Comparison of ENCODE assay signal across 18 mouse cellular contexts in genomic region chr5:101742425-101742824, GRCm38 (mm10). TPM values are rescaled to one million over a fixed set of nuclear protein-coding genes. Genes with fewer than 3 reads are reported as not detected.
"Had no signal": no experiment of that assay in that cellular context is flagged by ENCODE, and none has a peak within 500 bp of the region (broad histone marks: within the 10 kb centered on the region; RNA-seq: fewer than 3 reads in every experiment).

No protein-coding gene starts in this region.

- H3K4me2 ChIP-seq: limb, embryonic 12.5 days; liver, embryonic 13.5 days; midbrain, embryonic 11.5 days; stomach, embryonic 15.5 days had no signal

- H3K9ac ChIP-seq: limb, embryonic 12.5 days; liver, embryonic 13.5 days; stomach, embryonic 15.5 days had no signal

- H3K36me3 ChIP-seq: limb, embryonic 12.5 days; liver, embryonic 13.5 days; stomach, embryonic 15.5 days had no signal

- H3K27me3 ChIP-seq: limb, embryonic 12.5 days; liver, embryonic 13.5 days; stomach, embryonic 15.5 days had no signal

- H3K4me3 ChIP-seq: left cerebral cortex, adult 2 months; limb, embryonic 12.5 days; liver, embryonic 13.5 days; stomach, embryonic 15.5 days had no signal

- DNase-seq: kidney, adult 18-20 months; kidney, adult 9 months; kidney, postnatal 36 days; layer of hippocampus, postnatal 36 days; liver, embryonic 13.5 days; midbrain, embryonic 14.5 days; right cerebral cortex, adult 18-20 months; right cerebral cortex, postnatal 25 days; spleen, adult 18-20 months; thymus, adult 2 months; thymus, postnatal 14 days; thymus, postnatal 4 days had no signal

- H3K9me3 ChIP-seq: liver, embryonic 13.5 days; stomach, embryonic 15.5 days had no signal

- H3K27ac ChIP-seq: kidney, postnatal 0 days; left cerebral cortex, adult 2 months; limb, embryonic 12.5 days; liver, embryonic 13.5 days; stomach, embryonic 15.5 days had no signal

- H3K4me1 ChIP-seq: limb, embryonic 12.5 days; liver, embryonic 13.5 days; stomach, embryonic 15.5 days had no signal

RNA-seq across cellular contexts. Expression of gene Cds1, which starts 22.5 kb away (rescaled TPM):
- total RNA-seq: megakaryocyte-erythroid progenitor cell, adult 5-6 weeks had no signal
